Mouse (Mus musculus): ENCODE results near the gene Ovol1. TPM values are rescaled to one million over a fixed set of nuclear protein-coding genes. Genes with fewer than 3 reads are reported as not detected.

Gene Ovol1
- total and polyA plus RNA-seq, 2 experiments: 0.12 TPM; not detected in 1

GRCm38 (mm10) chr19:5500330-5500875 is 60.0 kb downstream of the Ovol1 start:
- H3K4me1 ChIP-seq (ENCODE audit: control insufficient read depth, insufficient read depth, low read length): no peaks in the 10 kb centered on the region
- H3K36me3 ChIP-seq (ENCODE audit: control insufficient read depth, insufficient read depth, low read length): no peaks in the 10 kb centered on the region
- 85% methylated on average over 2 of the region's 2 CpGs for WGBS
- TF ChIP-seq CTCF (IDR thresholded peaks at IDR 0.05; ENCODE audit: low read depth, low read length): no peak
- TF ChIP-seq POLR2A (IDR thresholded peaks at IDR 0.05; ENCODE audit: extremely low read depth, insufficient read depth, low read length): no peak
- no peak overlapping the region for H3K4me3 ChIP-seq (ENCODE audit: insufficient read depth, low read depth, low read length)
- DNase-seq (ENCODE audit: extremely low read depth, low read depth, low spot score): no peak
- no peak overlapping the region for H3K27ac ChIP-seq (replicated peaks; ENCODE audit: insufficient read depth, low read depth, low read length)
- H3K27me3 ChIP-seq (ENCODE audit: control insufficient read depth, insufficient read depth, low read length): no peaks in the 10 kb centered on the region
- no peaks in the 10 kb centered on the region for H3K79me2 ChIP-seq (ENCODE audit: control insufficient read depth, insufficient read depth, low read length)
- H3K9ac ChIP-seq (ENCODE audit: low read depth, low read length): no peak overlapping the region

Other genes starting within 250 kb of the Ovol1 start
- gene Catsper1, start 224.9 kb downstream of the Ovol1 start, total RNA-seq (2014; rRNA removed): not detected in 2 replicates
- 0.05 TPM in 1 of 2 replicates, not detected in the other for gene Catsper1, start 224.9 kb downstream of the Ovol1 start, polyA plus RNA-seq (2012; rRNA removed)
- gene Cst6, start 211.1 kb downstream of the Ovol1 start, total RNA-seq (2014; rRNA removed): not detected in 2 replicates
- gene Cst6, start 211.1 kb downstream of the Ovol1 start, polyA plus RNA-seq (2012; rRNA removed): not detected in 2 replicates
- 12.7 and 14.0 TPM in 2 replicates for gene Eif1ad, start 193.9 kb downstream of the Ovol1 start, total RNA-seq (2014; rRNA removed)
- gene Eif1ad, start 193.9 kb downstream of the Ovol1 start, polyA plus RNA-seq (2012; rRNA removed): 23.9 and 25.9 TPM in 2 replicates
- gene Banf1, start 193.5 kb downstream of the Ovol1 start, total RNA-seq (2014; rRNA removed): 20.2 and 21.5 TPM in 2 replicates
- 68.5 and 71.2 TPM in 2 replicates for gene Banf1, start 193.5 kb downstream of the Ovol1 start, polyA plus RNA-seq (2012; rRNA removed)
- 17.5 and 23.2 TPM in 2 replicates for gene Sart1, start 171.9 kb downstream of the Ovol1 start, total RNA-seq (2014; rRNA removed)
- gene Sart1, start 171.9 kb downstream of the Ovol1 start, polyA plus RNA-seq (2012; rRNA removed): 8.3 TPM in 2 replicates
- gene Tsga10ip, start 158.1 kb downstream of the Ovol1 start, total RNA-seq (2014; rRNA removed): not detected in 2 replicates
- gene Tsga10ip, start 158.1 kb downstream of the Ovol1 start, polyA plus RNA-seq (2012; rRNA removed): 0.41 TPM in 1 of 2 replicates, not detected in the other
- gene Drap1, start 135.7 kb downstream of the Ovol1 start, total RNA-seq (2014; rRNA removed): 67.4 and 80.5 TPM in 2 replicates
- gene Drap1, start 135.7 kb downstream of the Ovol1 start, polyA plus RNA-seq (2012; rRNA removed): 57.1 and 59.2 TPM in 2 replicates
- 7.8 and 11.5 TPM in 2 replicates for gene AI837181, start 135.5 kb downstream of the Ovol1 start, total RNA-seq (2014; rRNA removed)
- gene AI837181, start 135.5 kb downstream of the Ovol1 start, polyA plus RNA-seq (2012; rRNA removed): 34.1 and 36.6 TPM in 2 replicates
- not detected in 2 replicates for gene Fosl1, start 113.1 kb downstream of the Ovol1 start, total RNA-seq (2014; rRNA removed)
- not detected in 2 replicates for gene Fosl1, start 113.1 kb downstream of the Ovol1 start, polyA plus RNA-seq (2012; rRNA removed)
- 2.7 and 3.3 TPM in 2 replicates for gene Ccdc85b, start 102.8 kb downstream of the Ovol1 start, total RNA-seq (2014; rRNA removed)
- gene Ccdc85b, start 102.8 kb downstream of the Ovol1 start, polyA plus RNA-seq (2012; rRNA removed): 2.4 and 2.6 TPM in 2 replicates
- gene Fibp, start 100.0 kb downstream of the Ovol1 start, total RNA-seq (2014; rRNA removed): 25.8 and 32.0 TPM in 2 replicates
- 38.5 and 46.6 TPM in 2 replicates for gene Fibp, start 100.0 kb downstream of the Ovol1 start, polyA plus RNA-seq (2012; rRNA removed)
- gene Ctsw, start 92.1 kb downstream of the Ovol1 start, total RNA-seq (2014; rRNA removed): 0.37 and 0.40 TPM in 2 replicates
- 1.1 and 1.5 TPM in 2 replicates for gene Ctsw, start 92.1 kb downstream of the Ovol1 start, polyA plus RNA-seq (2012; rRNA removed)
- 4.0 and 4.3 TPM in 2 replicates for gene Efemp2, start 86.7 kb downstream of the Ovol1 start, total RNA-seq (2014; rRNA removed)
- gene Efemp2, start 86.7 kb downstream of the Ovol1 start, polyA plus RNA-seq (2012; rRNA removed): 7.7 and 8.5 TPM in 2 replicates
- gene Mus81, start 72.2 kb downstream of the Ovol1 start, total RNA-seq (2014; rRNA removed): 8.1 and 10.9 TPM in 2 replicates
- gene Mus81, start 72.2 kb downstream of the Ovol1 start, polyA plus RNA-seq (2012; rRNA removed): 21.2 and 22.9 TPM in 2 replicates
- gene Cfl1, start 70.2 kb downstream of the Ovol1 start, total RNA-seq (2014; rRNA removed): 117 and 122 TPM in 2 replicates
- 177 and 193 TPM in 2 replicates for gene Cfl1, start 70.2 kb downstream of the Ovol1 start, polyA plus RNA-seq (2012; rRNA removed)
- 0.83 and 0.87 TPM in 2 replicates for gene 1700020D05Rik, start 56.9 kb downstream of the Ovol1 start, total RNA-seq (2014; rRNA removed)
- gene 1700020D05Rik, start 56.9 kb downstream of the Ovol1 start, polyA plus RNA-seq (2012; rRNA removed): 0.30 and 0.59 TPM in 2 replicates
- gene Snx32, start 50.1 kb downstream of the Ovol1 start, total RNA-seq (2014; rRNA removed): 1.6 and 1.8 TPM in 2 replicates
- gene Snx32, start 50.1 kb downstream of the Ovol1 start, polyA plus RNA-seq (2012; rRNA removed): 4.1 and 4.5 TPM in 2 replicates
- 2.7 and 2.8 TPM in 2 replicates for gene Ap5b1, start 7.4 kb upstream of the Ovol1 start, total RNA-seq (2014; rRNA removed)
- gene Ap5b1, start 7.4 kb upstream of the Ovol1 start, polyA plus RNA-seq (2012; rRNA removed): 3.4 and 5.3 TPM in 2 replicates
- 47.9 and 51.4 TPM in 2 replicates for gene Rnaseh2c, start 41.2 kb upstream of the Ovol1 start, total RNA-seq (2014; rRNA removed)
- 56.3 and 58.0 TPM in 2 replicates for gene Rnaseh2c, start 41.2 kb upstream of the Ovol1 start, polyA plus RNA-seq (2012; rRNA removed)
- gene Kat5, start 49.6 kb upstream of the Ovol1 start, total RNA-seq (2014; rRNA removed): 15.9 and 16.8 TPM in 2 replicates
- gene Kat5, start 49.6 kb upstream of the Ovol1 start, polyA plus RNA-seq (2012; rRNA removed): 23.0 and 23.6 TPM in 2 replicates
- 7.6 and 13.0 TPM in 2 replicates for gene Rela, start 76.8 kb upstream of the Ovol1 start, total RNA-seq (2014; rRNA removed)
- 47.6 and 65.7 TPM in 2 replicates for gene Rela, start 76.8 kb upstream of the Ovol1 start, polyA plus RNA-seq (2012; rRNA removed)
- gene Sipa1, start 103.1 kb upstream of the Ovol1 start, total RNA-seq (2014; rRNA removed): 3.4 and 4.4 TPM in 2 replicates
- 11.8 and 17.9 TPM in 2 replicates for gene Sipa1, start 103.1 kb upstream of the Ovol1 start, polyA plus RNA-seq (2012; rRNA removed)
- gene Map3k11, start 128.1 kb upstream of the Ovol1 start, total RNA-seq (2014; rRNA removed): 10.2 and 16.4 TPM in 2 replicates
- 46.2 and 53.6 TPM in 2 replicates for gene Map3k11, start 128.1 kb upstream of the Ovol1 start, polyA plus RNA-seq (2012; rRNA removed)
- gene Pcnx3, start 128.3 kb upstream of the Ovol1 start, total RNA-seq (2014; rRNA removed): 7.6 and 14.0 TPM in 2 replicates
- 44.8 and 63.8 TPM in 2 replicates for gene Pcnx3, start 128.3 kb upstream of the Ovol1 start, polyA plus RNA-seq (2012; rRNA removed)
- gene Kcnk7, start 143.7 kb upstream of the Ovol1 start, total RNA-seq (2014; rRNA removed): not detected in 2 replicates
- 0.09 TPM in 1 of 2 replicates, not detected in the other for gene Kcnk7, start 143.7 kb upstream of the Ovol1 start, polyA plus RNA-seq (2012; rRNA removed)
- gene Ehbp1l1, start 165.7 kb upstream of the Ovol1 start, total RNA-seq (2014; rRNA removed): 5.1 and 5.8 TPM in 2 replicates
- gene Ehbp1l1, start 165.7 kb upstream of the Ovol1 start, polyA plus RNA-seq (2012; rRNA removed): 5.3 and 8.3 TPM in 2 replicates
- gene Fam89b, start 169.0 kb upstream of the Ovol1 start, total RNA-seq (2014; rRNA removed): 6.8 and 9.9 TPM in 2 replicates
- gene Fam89b, start 169.0 kb upstream of the Ovol1 start, polyA plus RNA-seq (2012; rRNA removed): 51.7 and 56.6 TPM in 2 replicates
- 1.2 and 2.1 TPM in 2 replicates for gene Ltbp3, start 180.3 kb upstream of the Ovol1 start, total RNA-seq (2014; rRNA removed)
- 3.4 and 3.6 TPM in 2 replicates for gene Ltbp3, start 180.3 kb upstream of the Ovol1 start, polyA plus RNA-seq (2012; rRNA removed)
- 28.9 and 35.9 TPM in 2 replicates for gene Scyl1, start 210.8 kb upstream of the Ovol1 start, total RNA-seq (2014; rRNA removed)
- gene Scyl1, start 210.8 kb upstream of the Ovol1 start, polyA plus RNA-seq (2012; rRNA removed): 40.9 and 46.6 TPM in 2 replicates